Comparison of ENCODE assay signal across 18 mouse cellular contexts in the genomic region with DNA sequence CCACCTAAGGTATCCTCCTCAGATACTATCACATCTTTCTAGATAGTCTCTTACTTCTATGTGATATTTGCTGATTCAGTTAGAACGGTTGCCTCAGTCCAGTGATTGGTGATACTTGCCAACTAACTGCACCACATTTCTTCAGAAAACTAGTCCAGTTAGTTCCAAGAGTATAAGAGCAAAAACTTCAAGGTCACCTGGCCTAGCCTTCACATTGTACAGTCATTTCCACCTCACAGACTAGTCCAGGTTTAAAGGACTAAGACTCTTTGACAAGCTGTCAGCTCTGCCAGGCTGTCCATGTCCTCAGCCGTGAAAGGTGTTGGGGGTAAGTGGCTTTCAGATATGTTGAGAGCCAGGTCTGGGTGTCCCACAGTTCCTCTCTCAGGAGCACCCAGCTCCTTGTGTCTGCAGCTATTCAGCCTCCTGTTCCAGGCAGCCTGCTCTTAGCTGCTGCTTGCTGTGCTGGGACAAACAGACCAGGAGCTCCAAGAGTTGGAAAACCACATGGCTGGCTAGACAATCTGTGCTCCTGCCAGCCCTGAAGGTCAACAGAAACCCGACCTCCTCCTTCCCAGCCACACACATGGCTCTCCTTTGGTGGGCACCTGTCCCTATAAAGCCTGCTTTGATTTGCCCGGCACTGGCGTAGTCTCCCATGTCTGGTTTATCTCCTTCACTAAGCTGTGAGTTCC. TPM values are rescaled to one million over a fixed set of nuclear protein-coding genes. Genes with fewer than 3 reads are reported as not detected.
DNase-seq lines count a peak whose midpoint lies in the region; ATAC-seq lines count a peak whose summit lies in the region.
"Had no signal": no experiment of that assay in that cellular context is flagged by ENCODE, and none has a peak within 500 bp of the region (broad histone marks: within the 10 kb centered on the region; RNA-seq: fewer than 3 reads in every experiment).

No protein-coding gene starts in this region.

- H3K9ac ChIP-seq in heart, embryonic 11.5 days (ENCODE audit: low read depth, low read length), result no peak overlapping the region
- H3K9ac ChIP-seq in lung, embryonic 15.5 days, result no peak overlapping the region
- no peak overlapping the region for H3K9ac ChIP-seq in limb, embryonic 12.5 days (replicated peaks)
- H3K9ac ChIP-seq: forebrain, embryonic 15.5 days had no signal

- 0 out of 2 replicates have a peak, but pooled peaks cover 3% of the 10 kb centered on the region for H3K4me1 ChIP-seq in heart, embryonic 11.5 days (ENCODE audit: control insufficient read depth, insufficient read depth, low read length)
- H3K4me1 ChIP-seq in lung, embryonic 15.5 days, result 0 out of 2 replicates have a peak, but pooled peaks cover 11% of the 10 kb centered on the region
- no peaks in the 10 kb centered on the region; the same call in 1 of the 2 replicates for H3K4me1 ChIP-seq in limb, embryonic 12.5 days (replicated peaks)
- H3K4me1 ChIP-seq: forebrain, embryonic 15.5 days had no signal

- no peak for ATAC-seq in heart, embryonic 11.5 days (replicated peaks; ENCODE audit: insufficient number of reproducible peaks, low FRiP score, low TSS enrichment)
- no peak for ATAC-seq in lung, embryonic 15.5 days (ENCODE audit: borderline replicate concordance, extremely low read depth, low FRiP score, low TSS enrichment)
- no peak for ATAC-seq in limb, embryonic 12.5 days (ENCODE audit: insufficient number of reproducible peaks, insufficient read depth, low FRiP score, low TSS enrichment, low read depth)
- ATAC-seq: forebrain, embryonic 15.5 days; hindbrain, embryonic 16.5 days had no signal

- no peak overlapping the region for H3K27ac ChIP-seq in heart, embryonic 11.5 days (ENCODE audit: low read depth, low read length)
- peak overlapping the region; percentile 80 for H3K27ac ChIP-seq in lung, embryonic 15.5 days
- 0 out of 2 replicates have a peak overlapping the region, but pooled peaks have one; percentile 29 for H3K27ac ChIP-seq in limb, embryonic 12.5 days
- H3K27ac ChIP-seq: forebrain, embryonic 15.5 days had no signal

- no peak overlapping the region for H3K4me3 ChIP-seq in heart, embryonic 11.5 days (ENCODE audit: low read depth, low read length)
- no peak overlapping the region for H3K4me3 ChIP-seq in lung, embryonic 15.5 days
- no peak overlapping the region for H3K4me3 ChIP-seq in limb, embryonic 12.5 days (replicated peaks)
- H3K4me3 ChIP-seq: forebrain, embryonic 15.5 days had no signal

- H3K4me2 ChIP-seq in heart, embryonic 11.5 days, result no peak overlapping the region
- H3K4me2 ChIP-seq in lung, embryonic 15.5 days, result no peak overlapping the region
- no peak overlapping the region for H3K4me2 ChIP-seq in limb, embryonic 12.5 days
- H3K4me2 ChIP-seq: forebrain, embryonic 15.5 days had no signal

- no peaks in the 10 kb centered on the region for H3K36me3 ChIP-seq in heart, embryonic 11.5 days (ENCODE audit: control insufficient read depth, insufficient read depth, low read length)
- H3K36me3 ChIP-seq in lung, embryonic 15.5 days, result no peaks in the 10 kb centered on the region
- peaks cover 21% of the 10 kb centered on the region for H3K36me3 ChIP-seq in limb, embryonic 12.5 days

- WGBS in heart, embryonic 11.5 days (ENCODE audit: insufficient replicate concordance), result 71% methylated on average over 5 of the region's 5 CpGs
- WGBS in lung, embryonic 15.5 days, result 74% methylated on average over 5 of the region's 5 CpGs
- WGBS in limb, embryonic 12.5 days, result 54% methylated on average over 5 of the region's 5 CpGs

- no peaks in the 10 kb centered on the region for H3K9me3 ChIP-seq in heart, embryonic 11.5 days (replicated peaks; ENCODE audit: control insufficient read depth, low read length)
- no peaks in the 10 kb centered on the region for H3K9me3 ChIP-seq in lung, embryonic 15.5 days
- H3K9me3 ChIP-seq in limb, embryonic 12.5 days, result no peaks in the 10 kb centered on the region
- H3K9me3 ChIP-seq: forebrain, embryonic 15.5 days had no signal

- DNase-seq in heart, adult 11 months, result peak; percentile 93
- DNase-seq in lung, adult 18-20 months, result no peak
- peak; percentile 23 for DNase-seq in forelimb bud, embryonic 11.5 days (ENCODE audit: low read depth, low spot score)
- no peak for DNase-seq in cerebellum, adult 8-10 months
- DNase-seq in kidney, adult 11 months, result no peak
- DNase-seq: B cell, adult 2 months; cerebellum, postnatal 10 days; embryo, embryonic 11 days; kidney, adult 18-20 months; kidney, postnatal 14 days; lung, adult 2 months had no signal

- H3K27me3 ChIP-seq in heart, embryonic 11.5 days (ENCODE audit: control insufficient read depth, insufficient read depth, low read length), result no peaks in the 10 kb centered on the region
- no peaks in the 10 kb centered on the region for H3K27me3 ChIP-seq in lung, embryonic 15.5 days
- H3K27me3 ChIP-seq in limb, embryonic 12.5 days, result no peaks in the 10 kb centered on the region
- H3K27me3 ChIP-seq: forebrain, embryonic 15.5 days had no signal

RNA-seq across cellular contexts. Expression of gene Ubap1l, which starts 13.8 kb away (rescaled TPM):
- polyA plus RNA-seq in heart, embryonic 11.5 days (2014; fragmentation: Nextera tagmentation; extraction: Ambion mirVana), result 0.23 and 0.73 TPM in 2 replicates
- polyA plus RNA-seq in lung, embryonic 15.5 days (2015; fragmentation: Nextera tagmentation; extraction: Ambion mirVana), result 0.14 TPM in 1 of 2 replicates, not detected in the other
- polyA plus RNA-seq in limb, embryonic 12.5 days (2016; fragmentation: Nextera tagmentation; extraction: Ambion mirVana), result 0.15 and 0.44 TPM in 2 replicates

RNA-seq across cellular contexts. Expression of gene Kbtbd13, which starts 16.8 kb away (rescaled TPM):
- polyA plus RNA-seq in heart, embryonic 11.5 days (2014; fragmentation: Nextera tagmentation; extraction: Ambion mirVana), result 0.94 and 2.1 TPM in 2 replicates
- polyA plus RNA-seq in lung, embryonic 15.5 days (2015; fragmentation: Nextera tagmentation; extraction: Ambion mirVana), result 5.0 and 5.5 TPM in 2 replicates
- 1.3 and 1.7 TPM in 2 replicates for polyA plus RNA-seq in limb, embryonic 12.5 days (2016; fragmentation: Nextera tagmentation; extraction: Ambion mirVana)

RNA-seq across cellular contexts. Expression of gene Rasl12, which starts 23.7 kb away (rescaled TPM):
- polyA plus RNA-seq in heart, embryonic 11.5 days (2014; fragmentation: Nextera tagmentation; extraction: Ambion mirVana), result 2.2 and 2.5 TPM in 2 replicates
- polyA plus RNA-seq in lung, embryonic 15.5 days (2015; fragmentation: Nextera tagmentation; extraction: Ambion mirVana), result 49.9 and 52.6 TPM in 2 replicates
- 9.4 and 10.4 TPM in 2 replicates for polyA plus RNA-seq in limb, embryonic 12.5 days (2016; fragmentation: Nextera tagmentation; extraction: Ambion mirVana)

RNA-seq across cellular contexts. Expression of gene Pdcd7, which starts 28.7 kb away (rescaled TPM):
- 6.3 and 6.9 TPM in 2 replicates for polyA plus RNA-seq in heart, embryonic 11.5 days (2014; fragmentation: Nextera tagmentation; extraction: Ambion mirVana)
- polyA plus RNA-seq in lung, embryonic 15.5 days (2015; fragmentation: Nextera tagmentation; extraction: Ambion mirVana), result 9.3 and 10.6 TPM in 2 replicates
- polyA plus RNA-seq in limb, embryonic 12.5 days (2016; fragmentation: Nextera tagmentation; extraction: Ambion mirVana), result 17.0 and 18.3 TPM in 2 replicates

RNA-seq across cellular contexts. Expression of gene Slc51b, which starts 48.1 kb away (rescaled TPM):
- polyA plus RNA-seq in heart, embryonic 11.5 days (2014; fragmentation: Nextera tagmentation; extraction: Ambion mirVana), result not detected in 2 replicates
- polyA plus RNA-seq in lung, embryonic 15.5 days (2015; fragmentation: Nextera tagmentation; extraction: Ambion mirVana), result not detected in 2 replicates
- polyA plus RNA-seq in limb, embryonic 12.5 days (2016; fragmentation: Nextera tagmentation; extraction: Ambion mirVana), result not detected in 2 replicates
- polyA plus RNA-seq: forebrain, embryonic 15.5 days; hindbrain, embryonic 16.5 days; lung, adult 2 months; midbrain, postnatal 0 days; spleen, adult 2 months had no signal

Comparison
In these comparisons a context has a peak if more than half of its experiments do, and no peak if none do; other contexts are left out.
1. DNase-seq: peak in heart, adult 11 months (single experiment) and forelimb bud, embryonic 11.5 days (single experiment); none in lung, adult 18-20 months (0 of 2), cerebellum, adult 8-10 months (single experiment) and kidney, adult 11 months (single experiment).